17 mouse cellular contexts compared by ENCODE assay signal in the genomic region with DNA sequence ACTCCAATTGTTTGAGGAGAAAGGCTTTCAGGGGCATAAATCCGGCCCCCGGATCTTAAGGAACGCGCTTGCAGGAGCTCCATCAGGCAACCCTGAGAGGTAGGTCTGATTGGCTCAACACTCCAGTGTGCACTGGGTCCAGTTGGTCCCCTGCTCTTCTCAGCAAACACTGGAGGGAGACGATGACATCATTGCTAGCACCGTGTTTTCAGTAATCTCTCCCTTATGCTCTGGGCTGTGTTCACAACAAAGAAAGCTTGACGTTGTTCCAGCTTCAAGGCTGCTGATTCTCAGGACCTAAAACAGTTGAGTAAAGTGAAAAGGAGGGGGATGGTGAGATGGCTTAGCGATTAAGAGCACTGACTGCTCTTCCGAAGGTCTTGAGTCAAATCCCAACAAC.
"Had no signal": no experiment of that assay in that cellular context is flagged by ENCODE, and none has a peak within 500 bp of the region (broad histone marks: within the 10 kb centered on the region; RNA-seq: fewer than 3 reads in every experiment).

No protein-coding gene starts in this region.

- DNase-seq: kidney, adult 11 months; kidney, adult 9 months; kidney, postnatal 25 days; layer of hippocampus, adult 9-11 months; liver, embryonic 13.5 days; lung, adult 2 months; lung, postnatal 14 days; right cerebral cortex, adult 18-20 months; right cerebral cortex, postnatal 14 days; right cerebral cortex, postnatal 4 days; thymus, adult 2 months; thymus, postnatal 14 days; thymus, postnatal 4 days had no signal

- H3K9me3 ChIP-seq: liver, embryonic 13.5 days; midbrain, embryonic 13.5 days had no signal

- H3K27ac ChIP-seq: layer of hippocampus, adult 2 months; liver, embryonic 13.5 days; macrophage; midbrain, embryonic 13.5 days; stomach, postnatal 0 days had no signal

- H3K4me1 ChIP-seq: midbrain, embryonic 13.5 days had no signal

- H3K27me3 ChIP-seq: liver, embryonic 13.5 days; midbrain, embryonic 13.5 days had no signal

- H3K36me3 ChIP-seq: liver, embryonic 13.5 days; midbrain, embryonic 13.5 days had no signal

- ATAC-seq: midbrain, embryonic 13.5 days had no signal

- H3K9ac ChIP-seq: liver, embryonic 13.5 days; midbrain, embryonic 13.5 days had no signal

- H3K4me3 ChIP-seq: layer of hippocampus, adult 2 months; liver, embryonic 13.5 days; midbrain, embryonic 13.5 days had no signal

- H3K4me2 ChIP-seq: liver, embryonic 13.5 days; midbrain, embryonic 13.5 days had no signal
